9 mouse cellular contexts compared by ENCODE assay signal in the genomic region with DNA sequence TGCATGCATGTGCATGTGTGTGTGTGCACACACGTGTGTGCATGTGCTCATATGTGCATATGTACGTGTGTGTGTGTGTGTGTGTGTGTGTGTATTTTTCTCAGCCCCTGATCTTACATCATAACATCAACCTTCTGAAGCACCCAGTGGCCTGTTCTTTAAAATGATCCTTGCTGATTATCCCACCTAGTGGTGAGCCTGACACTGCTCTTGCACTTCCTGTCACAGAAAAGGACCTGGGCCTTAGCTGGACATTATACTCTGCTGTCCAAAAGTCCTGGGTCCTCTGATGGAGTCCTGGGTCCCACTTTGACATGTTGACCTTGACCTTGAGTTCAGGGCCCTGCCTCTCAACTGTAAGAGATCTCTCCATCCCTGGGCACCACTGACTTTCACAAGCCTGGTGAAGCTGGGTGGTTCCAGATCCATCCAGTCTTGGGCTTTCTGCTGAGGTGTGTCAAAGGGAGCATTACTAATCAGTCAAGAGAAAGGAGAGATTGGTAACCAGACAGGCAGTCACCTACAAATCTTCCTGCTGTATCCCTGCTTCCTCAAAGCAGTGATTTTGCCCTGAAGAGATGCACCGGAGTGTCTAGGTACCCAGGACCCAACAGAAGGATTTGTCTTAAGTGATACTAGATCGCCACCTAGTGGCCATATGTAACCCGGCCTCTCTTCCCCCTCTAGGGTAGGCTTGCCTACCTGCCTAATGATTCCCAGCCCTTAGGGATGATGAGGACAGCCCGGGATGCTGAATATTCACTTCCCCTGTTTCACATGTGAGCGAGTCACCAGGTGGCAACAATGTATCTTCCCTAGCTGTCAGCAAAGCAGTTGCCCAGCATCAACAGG. TPM values are rescaled to one million over a fixed set of nuclear protein-coding genes. Genes with fewer than 3 reads are reported as not detected.
DNase-seq lines count a peak whose midpoint lies in the region; ATAC-seq and TF ChIP-seq lines count a peak whose summit lies in the region.
"Had no signal": no experiment of that assay in that cellular context is flagged by ENCODE, and none has a peak within 500 bp of the region (broad histone marks: within the 10 kb centered on the region; RNA-seq: fewer than 3 reads in every experiment).

No protein-coding gene starts in this region.

- TF ChIP-seq CTCF in hindbrain, postnatal 0 days (IDR thresholded peaks at IDR 0.05; ENCODE audit: low read depth) = peak; percentile 89
- TF ChIP-seq CTCF in left cerebral cortex, adult 2 months (IDR thresholded peaks at IDR 0.05) = peak; percentile 81
- peak; percentile 40; the same call in 1 of the 2 replicates for TF ChIP-seq CTCF in spleen, adult 2 months (IDR thresholded peaks at IDR 0.05; ENCODE audit: extremely low read depth, insufficient read depth, insufficient read length, insufficient replicate concordance)

- H3K9ac ChIP-seq in heart, embryonic 12.5 days = no peak overlapping the region
- H3K9ac ChIP-seq in hindbrain, postnatal 0 days (replicated peaks; ENCODE audit: low read length) = no peak overlapping the region

- intact Hi-C loops in left cerebral cortex, adult 2 months (cut with DNase I) = loop anchor here (1.0 to 10.0 kb wide), 6 partner anchors 28 to 902 kb away; no protein-coding TSS in a partner anchor

- 28% methylated on average over 7 of the region's 7 CpGs for WGBS in heart, embryonic 12.5 days
- 33% methylated on average over 7 of the region's 7 CpGs for WGBS in forebrain, embryonic 10.5 days
- 30% methylated on average over 7 of the region's 7 CpGs for WGBS in hindbrain, postnatal 0 days
- 37% methylated on average over 7 of the region's 7 CpGs for WGBS in spleen, adult 2 months

- DNase-seq in heart, adult 11 months = peak; percentile 93
- peak; percentile 27 for DNase-seq in c-Kit-positive CD71-positive TER-119-negative erythroid progenitor cells, embryonic 14.5 days (ENCODE audit: low read depth)
- DNase-seq in forebrain, embryonic 10.5 days (ENCODE audit: extremely low spot score, low spot score) = peak; percentile 58
- peak; percentile 92 for DNase-seq in hindbrain, postnatal 0 days (ENCODE audit: low spot score)
- peak; percentile 52 to 64 for DNase-seq in left cerebral cortex, adult 2 months (ENCODE audit: extremely low spot score in 1 of 2, low spot score in 2 of 2)
- no peak for DNase-seq in spleen, adult 2 months (ENCODE audit: low read depth in 1 of 2, low spot score in 2 of 2)

- no peaks in the 10 kb centered on the region for H3K36me3 ChIP-seq in heart, embryonic 12.5 days
- H3K36me3 ChIP-seq in forebrain, embryonic 10.5 days (replicated peaks) = no peaks in the 10 kb centered on the region
- no peaks in the 10 kb centered on the region for H3K36me3 ChIP-seq in hindbrain, postnatal 0 days (ENCODE audit: insufficient read depth, low read length)
- H3K36me3 ChIP-seq in spleen, adult 2 months (ENCODE audit: control insufficient read depth, insufficient read depth, low read length) = no peaks in the 10 kb centered on the region
- H3K36me3 ChIP-seq: G1E had no signal

- 0 out of 2 replicates have a peak, but pooled peaks cover 4% of the 10 kb centered on the region for H3K4me1 ChIP-seq in heart, embryonic 12.5 days (replicated peaks)
- no peaks in the 10 kb centered on the region; the same call in 1 of the 2 replicates for H3K4me1 ChIP-seq in forebrain, embryonic 10.5 days
- no peaks in the 10 kb centered on the region for H3K4me1 ChIP-seq in hindbrain, postnatal 0 days (ENCODE audit: insufficient read depth, low read length)
- H3K4me1 ChIP-seq in spleen, adult 2 months (ENCODE audit: control insufficient read depth, insufficient read depth, insufficient read length) = no peaks in the 10 kb centered on the region

- no peak overlapping the region for H3K4me2 ChIP-seq in heart, embryonic 12.5 days
- no peak overlapping the region for H3K4me2 ChIP-seq in hindbrain, postnatal 0 days (ENCODE audit: low read depth, low read length)

- H3K27me3 ChIP-seq in heart, embryonic 12.5 days (replicated peaks) = peaks cover 57% of the 10 kb centered on the region
- peaks cover 13% of the 10 kb centered on the region; the same call in 1 of the 2 replicates for H3K27me3 ChIP-seq in forebrain, embryonic 10.5 days (ENCODE audit: poor library complexity, severe bottlenecking)
- no peaks in the 10 kb centered on the region; the same call in 1 of the 2 replicates for H3K27me3 ChIP-seq in hindbrain, postnatal 0 days (ENCODE audit: insufficient read depth, low read length)
- no peaks in the 10 kb centered on the region for H3K27me3 ChIP-seq in spleen, adult 2 months (ENCODE audit: control insufficient read depth, insufficient read depth, low read length)

- TF ChIP-seq POLR2A in spleen, adult 2 months (IDR thresholded peaks at IDR 0.05; ENCODE audit: low read depth, low read length) = no peak

- H3K9me3 ChIP-seq in heart, embryonic 12.5 days (replicated peaks) = no peaks in the 10 kb centered on the region
- H3K9me3 ChIP-seq in forebrain, embryonic 10.5 days = no peaks in the 10 kb centered on the region
- H3K9me3 ChIP-seq in hindbrain, postnatal 0 days (ENCODE audit: low read length) = no peaks in the 10 kb centered on the region

- no peak for ATAC-seq in heart, embryonic 12.5 days (ENCODE audit: insufficient number of reproducible peaks, low FRiP score)
- peak; percentile 81 for ATAC-seq in hindbrain, postnatal 0 days
- ATAC-seq in megakaryocyte-erythroid progenitor cell, adult 5-6 weeks (replicated peaks; ENCODE audit: low FRiP score, low TSS enrichment, poor library complexity, severe bottlenecking) = peak; percentile 84

- H3K4me3 ChIP-seq in heart, embryonic 12.5 days = no peak overlapping the region
- H3K4me3 ChIP-seq in forebrain, embryonic 10.5 days = no peak overlapping the region
- no peak overlapping the region for H3K4me3 ChIP-seq in hindbrain, postnatal 0 days (ENCODE audit: low read length)
- no peak overlapping the region for H3K4me3 ChIP-seq in left cerebral cortex, adult 2 months
- no peak overlapping the region for H3K4me3 ChIP-seq in spleen, adult 2 months (ENCODE audit: extremely low read depth, insufficient read depth, insufficient read length)

- H3K27ac ChIP-seq in heart, embryonic 12.5 days (ENCODE audit: poor library complexity, severe bottlenecking) = no peak overlapping the region
- no peak overlapping the region for H3K27ac ChIP-seq in forebrain, embryonic 10.5 days
- no peak overlapping the region for H3K27ac ChIP-seq in hindbrain, postnatal 0 days
- H3K27ac ChIP-seq in left cerebral cortex, adult 2 months = no peak overlapping the region
- H3K27ac ChIP-seq in spleen, adult 2 months (ENCODE audit: insufficient read depth, low read length) = no peak overlapping the region

RNA-seq across cellular contexts. Expression of a gene that starts 3.6 kb away (rescaled TPM):
- polyA plus RNA-seq in heart, embryonic 12.5 days (2016; fragmentation: Nextera tagmentation; extraction: Ambion mirVana) = not detected in 2 replicates
- not detected in 2 replicates for polyA plus RNA-seq in forebrain, embryonic 10.5 days (2016; fragmentation: Nextera tagmentation; extraction: Ambion mirVana)
- total RNA-seq in hindbrain, postnatal 0 days (2014; rRNA removed) = not detected in 2 replicates
- 1.5 and 1.8 TPM in 2 replicates for polyA plus RNA-seq in hindbrain, postnatal 0 days (2015; fragmentation: Nextera tagmentation; extraction: Ambion mirVana)
- total RNA-seq in left cerebral cortex, adult 2 months (2021) = not detected
- total RNA-seq in megakaryocyte-erythroid progenitor cell, adult 5-6 weeks (2014; fragmentation: Nextera tagmentation) = not detected in 2 replicates
- total RNA-seq in megakaryocyte-erythroid progenitor cell, adult 5-6 weeks (2017) = not detected in 2 replicates
- not detected in 2 replicates for polyA plus RNA-seq in spleen, adult 2 months (2012; rRNA removed)
- total RNA-seq: G1E had no signal
- polyA plus RNA-seq: G1E had no signal

RNA-seq across cellular contexts. Expression of a gene that starts 13.0 kb away (rescaled TPM):
- 0.64 and 1.3 TPM in 2 replicates for polyA plus RNA-seq in heart, embryonic 12.5 days (2016; fragmentation: Nextera tagmentation; extraction: Ambion mirVana)
- polyA plus RNA-seq in forebrain, embryonic 10.5 days (2016; fragmentation: Nextera tagmentation; extraction: Ambion mirVana) = 0.10 and 0.22 TPM in 2 replicates
- not detected in 2 replicates for total RNA-seq in hindbrain, postnatal 0 days (2014; rRNA removed)
- polyA plus RNA-seq in hindbrain, postnatal 0 days (2015; fragmentation: Nextera tagmentation; extraction: Ambion mirVana) = 0.19 TPM in 1 of 2 replicates, not detected in the other
- under 1 TPM in 1 of 2 experiments, not detected in 1; 0.23 TPM for total RNA-seq in left cerebral cortex, adult 2 months (2021)
- 0.69 TPM in 1 of 2 replicates, not detected in the other for total RNA-seq in megakaryocyte-erythroid progenitor cell, adult 5-6 weeks (2014; fragmentation: Nextera tagmentation)
- 0.47 and 1.1 TPM in 2 replicates for total RNA-seq in megakaryocyte-erythroid progenitor cell, adult 5-6 weeks (2017)
- polyA plus RNA-seq in spleen, adult 2 months (2012; rRNA removed) = 0.09 and 0.74 TPM in 2 replicates
- polyA plus RNA-seq: G1E had no signal

RNA-seq across cellular contexts. Expression of a gene that starts 41.6 kb away (rescaled TPM):
- 0.31 and 0.35 TPM in 2 replicates for polyA plus RNA-seq in heart, embryonic 12.5 days (2016; fragmentation: Nextera tagmentation; extraction: Ambion mirVana)
- polyA plus RNA-seq in forebrain, embryonic 10.5 days (2016; fragmentation: Nextera tagmentation; extraction: Ambion mirVana) = 0.06 and 0.17 TPM in 2 replicates
- total RNA-seq in hindbrain, postnatal 0 days (2014; rRNA removed) = 0.63 and 0.72 TPM in 2 replicates
- polyA plus RNA-seq in hindbrain, postnatal 0 days (2015; fragmentation: Nextera tagmentation; extraction: Ambion mirVana) = 0.19 and 0.51 TPM in 2 replicates
- 1 to 10 TPM in 1 of 2 experiments, under 1 TPM in 1; 0.84 to 1.3 TPM for total RNA-seq in left cerebral cortex, adult 2 months (2021)
- total RNA-seq in megakaryocyte-erythroid progenitor cell, adult 5-6 weeks (2014; fragmentation: Nextera tagmentation) = not detected in 2 replicates
- 0.11 TPM in 1 of 2 replicates, not detected in the other for total RNA-seq in megakaryocyte-erythroid progenitor cell, adult 5-6 weeks (2017)
- polyA plus RNA-seq in spleen, adult 2 months (2012; rRNA removed) = 0.40 and 0.89 TPM in 2 replicates
- total RNA-seq: G1E had no signal
- polyA plus RNA-seq: G1E had no signal

RNA-seq across cellular contexts. Expression of a gene that starts 42.1 kb away (rescaled TPM):
- 151 and 161 TPM in 2 replicates for polyA plus RNA-seq in heart, embryonic 12.5 days (2016; fragmentation: Nextera tagmentation; extraction: Ambion mirVana)
- 25.1 and 26.4 TPM in 2 replicates for polyA plus RNA-seq in forebrain, embryonic 10.5 days (2016; fragmentation: Nextera tagmentation; extraction: Ambion mirVana)
- total RNA-seq in hindbrain, postnatal 0 days (2014; rRNA removed) = 20.5 and 26.9 TPM in 2 replicates
- 37.5 and 37.8 TPM in 2 replicates for polyA plus RNA-seq in hindbrain, postnatal 0 days (2015; fragmentation: Nextera tagmentation; extraction: Ambion mirVana)
- total RNA-seq in left cerebral cortex, adult 2 months (2021) = 10 to 100 TPM; 71.4 to 75.1 TPM
- total RNA-seq in megakaryocyte-erythroid progenitor cell, adult 5-6 weeks (2014; fragmentation: Nextera tagmentation) = 29.4 and 35.8 TPM in 2 replicates
- 42.4 and 70.7 TPM in 2 replicates for total RNA-seq in megakaryocyte-erythroid progenitor cell, adult 5-6 weeks (2017)
- 15.0 and 16.6 TPM in 2 replicates for polyA plus RNA-seq in spleen, adult 2 months (2012; rRNA removed)
- polyA plus RNA-seq: G1E had no signal

Comparison
In these comparisons a context has a peak if more than half of its experiments do, and no peak if none do; other contexts are left out.
1. DNase-seq: peak in heart, adult 11 months (single experiment), c-Kit-positive CD71-positive TER-119-negative erythroid progenitor cells, embryonic 14.5 days (single experiment), forebrain, embryonic 10.5 days (single experiment), hindbrain, postnatal 0 days (single experiment) and left cerebral cortex, adult 2 months (2 of 2); none in spleen, adult 2 months (0 of 2).
2. Peak in every context shown above with its lines, with median percentiles within 50 percentile points of each other: CTCF ChIP-seq.